Mouse (Mus musculus): ENCODE results near the gene Gclc.

GRCm38 (mm10) chr9:77835122-77835521, 80.8 kb downstream of the Gclc start:
- no peak for TF ChIP-seq CTCF (IDR thresholded peaks at IDR 0.05; ENCODE audit: low read depth, low read length)
- no peak for TF ChIP-seq POLR2A (IDR thresholded peaks at IDR 0.05; ENCODE audit: insufficient read depth, low read length)
- TF ChIP-seq EP300 (IDR thresholded peaks at IDR 0.05; ENCODE audit: insufficient read depth, low read depth, low read length), result no peak

Data from ES-Bruce4 (cell line).